Mouse (Mus musculus) stomach, postnatal 0 days (tissue): ENCODE data around the gene 1700017B05Rik. TPM values are rescaled to one million over a fixed set of nuclear protein-coding genes. Genes with fewer than 3 reads are reported as not detected.
A peak's percentile ranks its signal among the peaks of the same experiment; 100 is the strongest.

ENCODE experiments used
- ATAC-seq: fragments of 200-750 bp; cut with Nextera tagmentation; 2 replicates; pipeline ENCODE4 v1.8.0; 2017; ENCODE audit not compliant: low FRiP score, low TSS enrichment
- DNase-seq: peaks from one replicate; pipeline ENCODE4 v3.0.0-alpha.2; 2016; ENCODE audit warnings: low spot score
- H3K27ac ChIP-seq: fragments of 300-500 bp; sonication (generic); replicated peaks from 2 replicates; pipeline ENCODE4 v1.5.1; 2014; ENCODE audit warnings: mild to moderate bottlenecking, control low read depth
- H3K27me3 ChIP-seq: fragments of 300-500 bp; sonication (generic); 2 replicates; pipeline ENCODE4 v1.6.1; 2014; ENCODE audit warnings: low read length; ENCODE audit not compliant: control insufficient read depth, insufficient read depth
- H3K36me3 ChIP-seq: fragments of 300-500 bp; sonication (generic); 2 replicates; pipeline ENCODE4 v1.6.1; 2014; ENCODE audit warnings: low read length, mixed read lengths; ENCODE audit not compliant: control insufficient read depth, insufficient read depth
- H3K4me1 ChIP-seq: fragments of 300-500 bp; sonication (generic); replicated peaks from 2 replicates; pipeline ENCODE4 v1.6.1; 2014; ENCODE audit warnings: antibody characterized with exemption; ENCODE audit not compliant: control insufficient read depth, insufficient read depth
- H3K4me2 ChIP-seq: fragments of 300-500 bp; sonication (generic); replicated peaks from 2 replicates; pipeline ENCODE4 v1.6.1; 2014; ENCODE audit warnings: low read depth, mild to moderate bottlenecking, control low read depth, moderate library complexity
- H3K4me3 ChIP-seq: fragments of 300-500 bp; sonication (generic); 2 replicates; pipeline ENCODE4 v1.5.1; 2014; ENCODE audit warnings: low read depth, low read length, control low read depth
- H3K9ac ChIP-seq: fragments of 300-500 bp; sonication (generic); 2 replicates; pipeline ENCODE4 v1.6.1; 2014; ENCODE audit warnings: mild to moderate bottlenecking, low read length, control low read depth, mixed read lengths
- H3K9me3 ChIP-seq: fragments of 300-500 bp; sonication (generic); 2 replicates; pipeline ENCODE4 v1.6.1; 2016; ENCODE audit warnings: low read length; ENCODE audit not compliant: control insufficient read depth
- CTCF ChIP-seq: IDR thresholded peaks from 2 replicates; pipeline ENCODE4 v1.5.1; 2016; ENCODE audit warnings: antibody characterized with exemption, low read depth, mild to moderate bottlenecking, moderate library complexity
- EP300 ChIP-seq: optimal IDR thresholded peaks from 2 replicates; pipeline ENCODE3; 2016; ENCODE audit warnings: antibody characterized with exemption
- WGBS: fragments of 180-500 bp; shearing (Covaris S2); extraction: QIAGEN DNeasy Blood & Tissue Kit; methylation state at CpG from one replicate; pipeline ENCODE4 v1.1.7; 2014; 5-methylcytosine and 5-hydroxymethylcytosine counted together
- polyA plus RNA-seq: library from polyadenylated mRNA; unstranded; fragments of >200 nt; fragmentation: Nextera tagmentation; extraction: Ambion mirVana; gene quantifications from 2 replicates; pipeline ENCODE4 v1.2.1, GENCODE M21; 2015

Gene 1700017B05Rik
- polyA plus RNA-seq, 1 experiment from 2014 or later = 10.4 TPM

DNA sequence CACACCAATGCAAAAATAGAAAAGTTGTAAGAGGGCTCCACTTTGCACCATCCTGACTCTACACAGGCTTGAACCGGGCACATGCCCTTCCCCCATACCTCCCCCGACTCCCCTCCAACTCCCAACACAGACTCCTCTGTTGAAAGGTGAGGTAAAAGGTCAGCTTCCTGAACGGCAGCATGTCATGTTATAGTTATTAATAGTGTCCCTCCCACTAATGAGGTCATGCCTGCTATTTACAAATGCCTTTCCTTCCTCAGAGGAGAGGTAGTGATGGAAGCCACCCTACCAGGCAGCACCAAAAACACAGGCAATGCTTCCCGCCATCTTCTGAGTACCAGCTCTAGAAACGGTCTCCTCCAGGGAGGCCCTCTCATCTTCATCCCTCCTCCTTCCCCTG lies 2.7 kb upstream of the 1700017B05Rik start:
- WGBS = 29% methylated on average over 5 of the region's 5 CpGs
- Histone ChIP-seq H3K27ac (no peak overlapping the region), H3K4me3 (no peak overlapping the region), H3K4me2 (no peak overlapping the region), H3K36me3 (no peaks in the 10 kb centered on the region), H3K9me3 (no peaks in the 10 kb centered on the region), H3K27me3 (no peaks in the 10 kb centered on the region), H3K4me1 (0 out of 2 replicates have a peak, but pooled peaks cover 7% of the 10 kb centered on the region), H3K9ac (no peak overlapping the region)
- no peak for DNase-seq
- no peak for ATAC-seq
- TF ChIP-seq EP300 (no peak), CTCF (no peak)

DNA sequence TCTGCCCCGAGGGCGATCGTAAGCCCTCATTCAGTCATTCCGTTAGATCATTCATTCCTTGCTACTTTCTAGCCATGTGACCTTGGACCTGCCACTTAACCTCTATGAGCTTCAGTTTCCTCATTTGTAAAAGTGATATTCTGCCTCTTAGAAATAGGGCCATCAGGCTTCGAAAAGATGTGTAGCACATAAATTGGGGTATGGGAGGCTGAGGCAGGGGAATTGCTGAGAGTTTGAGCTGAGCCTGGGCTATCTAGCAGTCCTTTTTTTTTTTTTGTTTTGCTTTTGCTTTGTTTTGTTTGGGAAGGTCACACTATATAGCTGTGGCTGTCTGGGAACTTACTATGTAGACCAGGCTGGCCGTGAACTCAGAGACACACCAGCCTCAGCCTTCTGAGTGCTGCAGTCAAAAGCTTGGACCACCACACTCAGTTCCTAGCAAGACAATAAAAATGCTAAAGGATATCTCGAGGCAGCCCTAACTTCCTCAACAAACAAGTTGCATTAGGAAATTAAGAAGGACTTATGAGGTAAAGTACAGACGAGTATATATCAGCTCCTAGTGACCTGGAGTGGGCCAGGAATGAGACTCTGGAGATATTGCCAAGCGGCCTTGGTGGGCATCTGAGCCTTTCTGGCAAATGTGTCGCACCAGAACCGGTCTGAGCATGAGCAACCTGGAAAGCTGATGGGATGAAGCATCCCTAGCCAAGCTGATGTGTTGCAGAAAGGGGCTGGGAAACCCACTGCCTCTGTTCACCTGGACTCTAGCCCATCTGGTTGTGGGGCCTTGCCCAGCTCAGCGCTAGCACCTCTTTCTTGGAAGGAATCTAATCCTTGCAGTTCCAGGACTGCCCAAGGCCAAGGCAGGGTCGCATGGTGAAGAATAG lies 628 bp upstream of the 1700017B05Rik start:
- peak overlapping the region; percentile 59; the same call in 1 of the 2 replicates for H3K27ac ChIP-seq
- 54% methylated on average over 13 of the region's 13 CpGs for WGBS
- peak overlapping the region; percentile 86 for H3K9ac ChIP-seq
- H3K27me3 ChIP-seq = no peaks in the 10 kb centered on the region
- DNase-seq (no peak), ATAC-seq (no peak)
- peaks cover 3% of the 10 kb centered on the region; the same call in 1 of the 2 replicates for H3K36me3 ChIP-seq
- peak overlapping the region; percentile 83 for H3K4me3 ChIP-seq
- no peak for TF ChIP-seq CTCF
- H3K4me2 ChIP-seq = peak overlapping the region; percentile 89
- H3K4me1 ChIP-seq = 0 out of 2 replicates have a peak, but pooled peaks cover 7% of the 10 kb centered on the region
- H3K9me3 ChIP-seq = no peaks in the 10 kb centered on the region

DNA sequence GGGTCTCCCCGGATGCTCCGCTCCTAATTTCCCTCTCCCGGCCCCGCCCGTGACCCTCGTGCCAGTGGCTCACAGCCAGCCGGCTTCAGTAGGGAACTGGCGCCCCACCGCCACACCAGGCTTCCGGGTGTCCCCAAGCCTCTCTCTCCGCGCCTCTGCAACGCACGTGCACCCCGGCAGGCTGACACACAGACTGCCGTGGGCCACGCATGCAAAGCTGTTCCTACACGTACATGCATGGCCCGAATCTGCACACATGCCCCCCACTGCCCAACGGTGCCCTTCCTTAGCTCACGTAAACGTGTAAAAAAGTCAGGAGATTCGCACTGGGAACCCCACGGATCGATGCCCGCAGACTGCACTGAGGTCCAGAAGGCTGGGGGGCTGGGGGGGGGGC lies 898 bp downstream of the 1700017B05Rik start:
- H3K9me3 ChIP-seq = no peaks in the 10 kb centered on the region
- peak; percentile 70 for DNase-seq
- 0% methylated on average over 26 of the region's 26 CpGs for WGBS
- H3K27me3 ChIP-seq = no peaks in the 10 kb centered on the region
- peak overlapping the region; percentile 83 for H3K4me3 ChIP-seq
- peak overlapping the region; percentile 86 for H3K9ac ChIP-seq
- H3K4me2 ChIP-seq = peak overlapping the region; percentile 89
- 0 out of 2 replicates have a peak, but pooled peaks cover 7% of the 10 kb centered on the region for H3K4me1 ChIP-seq
- peak overlapping the region; percentile 89 for H3K27ac ChIP-seq
- H3K36me3 ChIP-seq = peaks cover 15% of the 10 kb centered on the region
- ATAC-seq = peak; percentile 33
- TF ChIP-seq EP300 = no peak
- TF ChIP-seq CTCF = no peak

DNA sequence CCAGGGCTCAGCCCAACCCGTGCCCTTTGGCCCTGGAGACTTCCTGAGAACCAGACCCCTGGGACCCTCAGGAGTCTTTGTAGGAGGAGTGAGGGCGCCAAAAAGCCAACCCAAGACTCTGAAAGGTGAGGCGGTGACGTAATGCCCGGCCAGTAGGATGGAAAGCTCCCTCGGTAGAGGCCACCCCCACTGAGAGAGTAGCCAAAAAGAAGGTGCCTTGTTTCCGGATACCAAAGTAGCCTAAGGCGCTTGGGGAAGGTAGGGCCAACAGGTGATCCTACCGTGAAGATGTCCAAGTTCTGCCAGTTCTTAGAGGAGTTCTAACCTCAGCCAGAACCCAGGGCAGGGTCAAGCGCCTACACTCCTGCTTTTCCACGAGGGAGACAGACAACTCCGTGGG lies 1.5 kb downstream of the 1700017B05Rik start:
- no peak for TF ChIP-seq EP300
- TF ChIP-seq CTCF = no peak
- H3K27me3 ChIP-seq = no peaks in the 10 kb centered on the region
- 17% methylated on average over 12 of the region's 12 CpGs for WGBS
- peak overlapping the region; percentile 89 for H3K27ac ChIP-seq
- peak overlapping the region; percentile 89 for H3K4me2 ChIP-seq
- H3K4me3 ChIP-seq = peak overlapping the region; percentile 83
- H3K4me1 ChIP-seq = 0 out of 2 replicates have a peak, but pooled peaks cover 7% of the 10 kb centered on the region
- H3K9me3 ChIP-seq = no peaks in the 10 kb centered on the region
- H3K9ac ChIP-seq = peak overlapping the region; percentile 86
- H3K36me3 ChIP-seq = peaks cover 15% of the 10 kb centered on the region
- DNase-seq (no peak), ATAC-seq (no peak)

DNA sequence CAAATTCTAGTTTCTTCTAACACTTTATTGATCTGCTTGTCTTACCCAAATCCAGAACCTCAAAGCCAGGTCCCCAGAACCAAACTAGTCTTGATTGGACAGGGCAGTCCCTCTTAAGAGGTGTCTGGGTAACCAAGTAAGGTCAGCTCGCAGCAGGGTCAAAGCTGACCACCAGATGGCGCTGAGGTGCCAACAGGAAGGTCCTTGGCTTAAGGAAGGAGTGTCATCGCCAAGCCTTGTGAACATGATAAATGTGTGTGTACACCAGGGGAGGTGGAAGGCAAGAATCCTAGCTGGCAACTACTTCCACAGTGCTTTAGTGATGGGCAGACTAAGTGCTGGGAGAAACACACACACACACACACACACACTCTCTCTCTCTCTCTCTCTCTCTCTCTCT lies 2.7 kb downstream of the 1700017B05Rik start:
- WGBS = 0% methylated on average over 3 of the region's 3 CpGs
- no peak overlapping the region for H3K9ac ChIP-seq
- 0 out of 2 replicates have a peak overlapping the region, but pooled peaks have one; percentile 13 for H3K27ac ChIP-seq
- 0 out of 2 replicates have a peak, but pooled peaks cover 7% of the 10 kb centered on the region for H3K4me1 ChIP-seq
- TF ChIP-seq CTCF (peak; percentile 99), EP300 (no peak)
- H3K4me3 ChIP-seq = no peak overlapping the region
- H3K36me3 ChIP-seq = peaks cover 15% of the 10 kb centered on the region
- H3K27me3 ChIP-seq = no peaks in the 10 kb centered on the region
- no peaks in the 10 kb centered on the region for H3K9me3 ChIP-seq
- DNase-seq (peak; percentile 93), ATAC-seq (peak; percentile 36)
- H3K4me2 ChIP-seq = no peak overlapping the region

DNA sequence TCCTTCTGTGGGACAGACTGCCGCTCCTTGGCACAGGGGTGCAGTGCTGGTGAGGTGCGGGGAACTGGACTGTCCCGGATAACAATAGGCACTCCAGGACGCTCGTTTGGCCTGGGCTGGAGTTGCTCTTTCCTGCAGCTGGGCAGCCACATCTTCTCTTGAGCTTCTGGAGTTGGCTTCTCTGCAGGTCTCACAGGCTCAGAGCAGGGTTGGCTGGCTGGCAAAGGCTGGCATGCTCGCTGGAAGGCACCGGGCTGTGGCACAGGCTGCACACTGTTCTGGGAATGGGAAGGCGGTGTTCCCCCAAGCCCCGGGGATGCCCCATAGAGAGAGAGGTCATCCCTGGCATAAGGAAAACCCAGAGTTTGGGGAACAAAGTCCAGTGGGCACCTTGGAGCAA lies 4.8 kb downstream of the 1700017B05Rik start:
- no peaks in the 10 kb centered on the region for H3K9me3 ChIP-seq
- DNase-seq (no peak), ATAC-seq (no peak)
- no peaks in the 10 kb centered on the region for H3K27me3 ChIP-seq
- H3K36me3 ChIP-seq = peaks cover 25% of the 10 kb centered on the region
- TF ChIP-seq EP300 = no peak
- no peak for TF ChIP-seq CTCF
- no peak overlapping the region for H3K27ac ChIP-seq
- no peak overlapping the region for H3K4me2 ChIP-seq
- H3K4me3 ChIP-seq = no peak overlapping the region
- H3K4me1 ChIP-seq = 0 out of 2 replicates have a peak, but pooled peaks cover 7% of the 10 kb centered on the region
- WGBS = 94% methylated on average over 9 of the region's 9 CpGs
- H3K9ac ChIP-seq = no peak overlapping the region
